Mouse (Mus musculus) brain, embryonic 14.5 days (tissue): ENCODE results near the gene Lama1.

Experiments
- CTCF ChIP-seq: fragments of 200-500 bp; IDR thresholded peaks from 2 replicates; pipeline ENCODE4 v1.5.1; 2012; ENCODE audit warnings: inconsistent platforms, mild to moderate bottlenecking, moderate library complexity, borderline replicate concordance; ENCODE audit not compliant: insufficient read depth, insufficient read length; ENCODE audit errors: extremely low read depth
- POLR2A ChIP-seq: fragments of 200-500 bp; IDR thresholded peaks from 2 replicates; pipeline ENCODE4 v1.6.1; 2012; ENCODE audit warnings: mild to moderate bottlenecking, inconsistent platforms, borderline replicate concordance; ENCODE audit not compliant: poor library complexity, insufficient read depth, insufficient read length, severe bottlenecking; ENCODE audit errors: extremely low read depth

GRCm38 (mm10) chr17:67764167-67764871 lies 67.3 kb downstream of the Lama1 start:
- TF ChIP-seq CTCF: no peak
- TF ChIP-seq POLR2A: no peak
